Mouse (Mus musculus) MEL (cell line): ENCODE data around the gene Pole. TPM values are rescaled to one million over a fixed set of nuclear protein-coding genes. Genes with fewer than 3 reads are reported as not detected.

Source experiments
- DNase-seq: peaks from one replicate; pipeline ENCODE4 v3.0.0; 2011; ENCODE audit warnings: low read depth, low spot score
- H3K27ac ChIP-seq: 2 replicates; pipeline ENCODE4 v1.5.1; 2012; ENCODE audit warnings: low read depth, mild to moderate bottlenecking, control low read depth, low read length, moderate library complexity; ENCODE audit not compliant: control insufficient read depth
- H3K27me3 ChIP-seq, 2 experiments: fragments of 150-350 bp in 1 of 2; sonication (generic) in 1 of 2; 2 replicates each; pipeline ENCODE4 v1.6.1; 2012; ENCODE audit warnings: low read length in 2 of 2, mild to moderate bottlenecking in 2 of 2, improper control_type of control experiment in 1 of 2, moderate library complexity in 1 of 2; ENCODE audit not compliant: insufficient read depth in 2 of 2, control insufficient read depth in 1 of 2
- H3K36me3 ChIP-seq, 2 experiments: 2 replicates each; pipeline ENCODE4 v1.6.1; 2012 to 2014; ENCODE audit warnings: low read length in 2 of 2, improper control_type of control experiment in 1 of 2, inconsistent platforms in 1 of 2, mild to moderate bottlenecking in 1 of 2; ENCODE audit not compliant: insufficient read depth in 2 of 2, control insufficient read depth in 1 of 2
- H3K4me1 ChIP-seq, 2 experiments: fragments of 150-350 bp in 1 of 2; sonication (generic) in 1 of 2; 2 replicates each; pipeline ENCODE4 v1.6.1; 2012; ENCODE audit warnings: low read length in 2 of 2, improper control_type of control experiment in 1 of 2, mild to moderate bottlenecking in 1 of 2; ENCODE audit not compliant: insufficient read depth in 2 of 2, control insufficient read depth in 1 of 2
- H3K4me3 ChIP-seq, 2 experiments: fragments of 150-350 bp in 1 of 2; sonication (generic) in 1 of 2; 2 replicates each; pipeline ENCODE4 v1.5.1; 2012; ENCODE audit warnings: low read depth in 2 of 2, low read length in 2 of 2, mild to moderate bottlenecking in 2 of 2, moderate library complexity in 2 of 2, control low read depth in 1 of 2, improper control_type of control experiment in 1 of 2; ENCODE audit not compliant: control insufficient read depth in 1 of 2, insufficient read depth in 1 of 2
- H3K79me2 ChIP-seq: 2 replicates; pipeline ENCODE4 v1.6.1; 2012; ENCODE audit warnings: mild to moderate bottlenecking, low read length, moderate library complexity; ENCODE audit not compliant: control insufficient read depth, poor library complexity, insufficient read depth
- H3K9ac ChIP-seq: 2 replicates; pipeline ENCODE4 v1.6.1; 2012; ENCODE audit warnings: low read depth, mild to moderate bottlenecking, control low read depth, low read length, moderate library complexity; ENCODE audit not compliant: control insufficient read depth, poor library complexity, severe bottlenecking
- H3K9me3 ChIP-seq: fragments of 150-350 bp; sonication (generic); replicated peaks from 2 replicates; pipeline ENCODE4 v1.6.1; 2012; ENCODE audit warnings: mild to moderate bottlenecking, low read length, improper control_type of control experiment, moderate library complexity; ENCODE audit not compliant: insufficient read depth
- CTCF ChIP-seq, 3 experiments: IDR thresholded peaks in 2 of 3; conservative IDR thresholded peaks in 1 of 3; 2 replicates each; pipeline ENCODE4 v1.5.1; 2011 to 2012; ENCODE audit warnings: low read length in 3 of 3, low read depth in 2 of 3, mild to moderate bottlenecking in 2 of 3, improper control_type of control experiment in 1 of 3, inconsistent platforms in 1 of 3, mixed read lengths in 1 of 3, moderate library complexity in 1 of 3; ENCODE audit not compliant: control insufficient read depth in 1 of 3, insufficient read depth in 1 of 3, poor library complexity in 1 of 3, severe bottlenecking in 1 of 3
- E2F4 ChIP-seq: IDR thresholded peaks from 2 replicates; pipeline ENCODE4 v1.6.1; 2011; ENCODE audit warnings: low read depth, low read length, improper control_type of control experiment, borderline replicate concordance
- GABPA ChIP-seq: IDR thresholded peaks from 2 replicates; pipeline ENCODE4 v1.6.1; 2012; ENCODE audit warnings: low read depth, mild to moderate bottlenecking, inconsistent platforms, low read length, improper control_type of control experiment, moderate library complexity
- JUND ChIP-seq: IDR thresholded peaks from 2 replicates; pipeline ENCODE4 v1.6.1; 2011; ENCODE audit warnings: low read depth, mild to moderate bottlenecking, improper control_type of control experiment, low read length
- MEF2A ChIP-seq: IDR thresholded peaks from 2 replicates; pipeline ENCODE4 v1.6.1; 2014; ENCODE audit warnings: low read depth, mild to moderate bottlenecking, inconsistent platforms, low read length, improper control_type of control experiment; ENCODE audit not compliant: poor library complexity, insufficient replicate concordance, severe bottlenecking; ENCODE audit errors: extremely low read depth
- MXI1 ChIP-seq: IDR thresholded peaks from 2 replicates; pipeline ENCODE4 v1.6.1; 2011; ENCODE audit warnings: mild to moderate bottlenecking, low read depth, low read length, improper control_type of control experiment
- NELFE ChIP-seq: IDR thresholded peaks from 2 replicates; pipeline ENCODE4 v1.6.1; 2011; ENCODE audit warnings: low read depth, low read length, improper control_type of control experiment
- POLR2AphosphoS2 ChIP-seq: IDR thresholded peaks from 2 replicates; pipeline ENCODE4 v1.6.1; 2011; ENCODE audit warnings: low read length, improper control_type of control experiment
- TAL1 ChIP-seq: IDR thresholded peaks from 2 replicates; pipeline ENCODE4 v1.6.1; 2012; ENCODE audit warnings: mild to moderate bottlenecking, inconsistent platforms, low read length, moderate library complexity, mixed read lengths
- UBTF ChIP-seq: IDR thresholded peaks from 2 replicates; pipeline ENCODE4 v1.6.1; 2012; ENCODE audit warnings: low read depth, mild to moderate bottlenecking, inconsistent platforms, low read length, improper control_type of control experiment, moderate library complexity, borderline replicate concordance; ENCODE audit not compliant: insufficient read depth
- USF1 ChIP-seq: IDR thresholded peaks from 2 replicates; pipeline ENCODE4 v1.6.1; 2014; ENCODE audit warnings: low read depth, mild to moderate bottlenecking, inconsistent platforms, low read length, improper control_type of control experiment, moderate library complexity
- ZKSCAN1 ChIP-seq: IDR thresholded peaks from 2 replicates; pipeline ENCODE4 v1.6.1; 2012; ENCODE audit warnings: low read depth, mild to moderate bottlenecking, inconsistent platforms, low read length, improper control_type of control experiment, moderate library complexity
- ZNF384 ChIP-seq: IDR thresholded peaks from 2 replicates; pipeline ENCODE4 v1.6.1; 2012; ENCODE audit warnings: low read depth, mild to moderate bottlenecking, inconsistent platforms, low read length, improper control_type of control experiment
- polyA plus RNA-seq, 2 experiments: library from polyadenylated mRNA; stranded (reverse) in 1 of 2; unstranded in 1 of 2; fragments of >175 nt in 1 of 2; fragments of >200 nt in 1 of 2; gene quantifications; 2 replicates each; pipeline versions ENCODE4 v1.2.1 to v1.2.4; 2012; ENCODE audit warnings: low replicate concordance in 2 of 2, low read depth in 1 of 2; ENCODE audit not compliant: insufficient read length in 2 of 2, insufficient read depth in 1 of 2, missing spikeins in 1 of 2
- total RNA-seq: library from RNA; depleted of rRNA; stranded (reverse); fragments of 300-350 nt; gene quantifications from 2 replicates; pipeline ENCODE4 v1.2.3, GENCODE M21; 2012; rRNA removed

Gene Pole
- total and polyA plus RNA-seq, 3 experiments = 32.4 to 81.4 (median 52.6) TPM

DNA sequence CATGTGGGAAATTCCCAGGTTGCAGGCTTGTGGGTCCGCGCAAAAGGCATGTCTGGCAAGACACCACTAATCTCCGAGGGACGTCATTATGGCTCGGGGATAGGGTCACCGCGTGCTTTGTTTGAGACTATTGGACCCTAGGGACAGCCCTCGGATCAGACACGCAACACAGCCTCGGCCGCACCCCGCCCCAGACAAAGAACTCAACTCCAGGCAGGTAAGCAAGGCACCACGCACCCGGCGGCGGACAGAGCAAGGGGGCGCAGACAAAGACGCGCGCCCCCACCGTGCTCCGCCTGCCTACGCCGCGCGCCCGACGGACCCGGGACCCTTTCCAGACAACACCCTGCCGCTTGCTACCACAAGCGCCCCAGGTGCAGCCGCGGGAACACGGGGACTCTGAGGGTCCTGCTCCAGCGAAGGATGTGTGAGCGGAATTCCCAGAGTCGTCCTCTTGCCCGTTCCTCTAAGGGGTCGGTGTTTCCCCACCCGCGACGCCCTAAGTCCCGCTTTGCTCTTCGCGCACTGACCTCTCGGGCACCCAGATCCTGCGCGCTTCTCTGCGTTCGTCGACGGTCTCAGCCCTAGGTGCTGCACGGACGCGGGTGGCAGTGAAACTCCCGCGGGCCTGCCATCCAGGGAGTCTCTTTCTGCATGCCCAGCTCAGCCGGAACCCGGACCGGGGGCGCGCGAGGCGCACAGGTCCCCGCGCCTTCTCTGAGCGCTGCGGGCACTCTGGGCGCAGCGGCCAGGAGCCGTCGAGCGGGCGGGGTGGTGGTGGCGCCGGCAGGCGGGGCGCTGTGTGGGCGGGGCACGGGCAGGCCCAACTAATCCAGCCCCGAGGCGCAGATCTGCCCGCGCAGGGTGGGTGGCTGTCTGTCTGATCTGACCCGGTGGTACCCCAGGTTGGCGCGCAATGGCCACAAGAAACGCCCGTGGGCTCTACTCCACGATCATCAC lies 100.5 kb downstream of the Pole start:
- H3K79me2 ChIP-seq = no peaks in the 10 kb centered on the region
- no peaks in the 10 kb centered on the region for H3K27me3 ChIP-seq
- no peak for TF ChIP-seq CTCF (IDR thresholded peaks at IDR 0.05 in 2 of 3, conservative IDR thresholded peaks at IDR 0.05 in 1 of 3; ENCODE audit: control insufficient read depth in 1 of 3, insufficient read depth in 1 of 3, low read depth in 2 of 3, low read length in 3 of 3, poor library complexity in 1 of 3, severe bottlenecking in 1 of 3)
- TF ChIP-seq POLR2AphosphoS2 = no peak
- no peak for TF ChIP-seq GABPA
- no peak for TF ChIP-seq NELFE
- no peak for TF ChIP-seq UBTF
- TF ChIP-seq E2F4 = no peak
- TF ChIP-seq MXI1 = no peak
- no peak for TF ChIP-seq ZNF384
- no peak for TF ChIP-seq MEF2A
- TF ChIP-seq JUND = no peak
- no peak for TF ChIP-seq ZKSCAN1
- TF ChIP-seq USF1 = no peak
- TF ChIP-seq TAL1 = no peak
- H3K9me3 ChIP-seq = no peaks in the 10 kb centered on the region
- no peaks in the 10 kb centered on the region for H3K36me3 ChIP-seq
- no peak overlapping the region for H3K27ac ChIP-seq
- no peak overlapping the region for H3K9ac ChIP-seq
- H3K4me1 ChIP-seq = no peaks in the 10 kb centered on the region
- DNase-seq = no peak
- no peak overlapping the region for H3K4me3 ChIP-seq

Other genes starting within 250 kb of the Pole start
- gene Gm17655, start 213.8 kb upstream of the Pole start, total RNA-seq = 2.9 and 3.1 TPM in 2 replicates
- gene Gm17655, start 213.8 kb upstream of the Pole start, polyA plus RNA-seq = 100 to 1,000 TPM in 1 of 2 experiments, 1 to 10 TPM in 1; 2.2 to 259 TPM
- gene Gm35315, start 191.9 kb upstream of the Pole start, total RNA-seq = 1.8 and 2.2 TPM in 2 replicates
- 10 to 100 TPM in 1 of 2 experiments, 1 to 10 TPM in 1; 2.2 to 70.9 TPM for gene Gm35315, start 191.9 kb upstream of the Pole start, polyA plus RNA-seq
- 0.46 and 0.77 TPM in 2 replicates for gene Plcxd1, start 186.3 kb upstream of the Pole start, total RNA-seq
- 1 to 10 TPM in 1 of 2 experiments, not detected in 1; 2.5 TPM for gene Plcxd1, start 186.3 kb upstream of the Pole start, polyA plus RNA-seq
- gene Gtpbp6, start 178.1 kb upstream of the Pole start, total RNA-seq = 39.7 and 50.2 TPM in 2 replicates
- 10 to 100 TPM in 1 of 2 experiments, not detected in 1; 59.1 TPM for gene Gtpbp6, start 178.1 kb upstream of the Pole start, polyA plus RNA-seq
- gene Zfp605, start 176.2 kb upstream of the Pole start, total RNA-seq = 4.0 and 5.2 TPM in 2 replicates
- 1 to 10 TPM in 1 of 2 experiments, not detected in 1; 4.7 TPM for gene Zfp605, start 176.2 kb upstream of the Pole start, polyA plus RNA-seq
- 44.7 and 50.4 TPM in 2 replicates for gene Chfr, start 150.5 kb upstream of the Pole start, total RNA-seq
- 10 to 100 TPM in 1 of 2 experiments, not detected in 1; 63.9 TPM for gene Chfr, start 150.5 kb upstream of the Pole start, polyA plus RNA-seq
- gene Golga3, start 109.6 kb upstream of the Pole start, total RNA-seq = 16.3 and 17.4 TPM in 2 replicates
- 10 to 100 TPM; 21.7 to 80.3 TPM for gene Golga3, start 109.6 kb upstream of the Pole start, polyA plus RNA-seq
- gene Ankle2, start 55.3 kb upstream of the Pole start, total RNA-seq = 31.7 and 37.9 TPM in 2 replicates
- gene Ankle2, start 55.3 kb upstream of the Pole start, polyA plus RNA-seq = 100 to 1,000 TPM in 1 of 2 experiments, 10 to 100 TPM in 1; 29.5 to 270 TPM
- 96.3 and 115 TPM in 2 replicates for gene Pgam5, start 16.4 kb upstream of the Pole start, total RNA-seq
- 10 to 100 TPM in 1 of 2 experiments, not detected in 1; 95.8 TPM for gene Pgam5, start 16.4 kb upstream of the Pole start, polyA plus RNA-seq
- gene Pxmp2, start 120 bp upstream of the Pole start, total RNA-seq = 8.4 and 8.7 TPM in 2 replicates
- 10 to 100 TPM in 1 of 2 experiments, not detected in 1; 15.2 TPM for gene Pxmp2, start 120 bp upstream of the Pole start, polyA plus RNA-seq
- gene P2rx2, start 56.9 kb downstream of the Pole start, total RNA-seq = 0.08 and 0.10 TPM in 2 replicates
- gene P2rx2, start 56.9 kb downstream of the Pole start, polyA plus RNA-seq = under 1 TPM in 1 of 2 experiments, not detected in 1; 0.57 TPM
- not detected in 2 replicates for gene Lrcol1, start 58.4 kb downstream of the Pole start, total RNA-seq
- gene Lrcol1, start 58.4 kb downstream of the Pole start, polyA plus RNA-seq = not detected
- 10.6 and 12.7 TPM in 2 replicates for gene Fbrsl1, start 162.2 kb downstream of the Pole start, total RNA-seq
- 10 to 100 TPM in 1 of 2 experiments, not detected in 1; 56.1 TPM for gene Fbrsl1, start 162.2 kb downstream of the Pole start, polyA plus RNA-seq